Mouse (Mus musculus): Measurements from ENCODE around the gene Acap2.

- TF ChIP-seq CTCF (IDR thresholded peaks at IDR 0.05; ENCODE audit: low read depth) (peak; percentile 61), EP300 (optimal IDR thresholded peaks at IDR 0.05) (no peak)
Measured at GRCm38 (mm10) chr16:31199926-31200789, 887 bp downstream of the Acap2 start.
